Mouse (Mus musculus): Measurements from ENCODE around the gene Tbc1d7.

Gene Tbc1d7

GRCm38 (mm10) chr13:43196000-43196399 is 24.7 kb upstream of the Tbc1d7 start:
- in situ Hi-C loops (cut with MseI, MboI) = loop anchor here in 1 of 2 experiments (10.0 kb wide), 1 partner anchor 129 kb away; no protein-coding TSS in a partner anchor

DNA sequence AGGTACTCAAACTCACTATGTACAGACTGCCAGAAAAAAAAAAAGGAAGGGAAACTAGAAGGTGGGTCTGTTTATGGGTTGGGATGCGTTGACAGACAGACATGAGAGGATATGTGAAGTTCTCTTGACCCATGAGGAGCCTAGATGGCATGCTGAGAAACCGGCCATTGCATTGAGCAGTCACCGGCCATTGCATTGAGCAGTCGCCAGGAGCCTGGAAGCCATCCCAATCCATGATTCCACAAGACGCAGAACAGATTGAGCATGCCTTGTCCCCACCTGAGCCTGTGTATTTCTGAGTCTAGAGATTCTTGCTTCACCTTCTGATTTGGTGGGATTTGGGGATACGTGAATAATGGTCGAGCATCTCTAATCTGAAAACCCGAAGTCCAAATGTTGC is 22.6 kb upstream of the Tbc1d7 start:
- in situ Hi-C loops (cut with MseI, MboI) = loop anchor here in 1 of 2 experiments (10.0 kb wide), 1 partner anchor 131 kb away; no protein-coding TSS in a partner anchor

GRCm38 (mm10) chr13:43193266-43193665 is 22.0 kb upstream of the Tbc1d7 start:
- in situ Hi-C loops (cut with MseI, MboI) = loop anchor here in 1 of 2 experiments (10.0 kb wide), 1 partner anchor 132 kb away; no protein-coding TSS in a partner anchor

DNA sequence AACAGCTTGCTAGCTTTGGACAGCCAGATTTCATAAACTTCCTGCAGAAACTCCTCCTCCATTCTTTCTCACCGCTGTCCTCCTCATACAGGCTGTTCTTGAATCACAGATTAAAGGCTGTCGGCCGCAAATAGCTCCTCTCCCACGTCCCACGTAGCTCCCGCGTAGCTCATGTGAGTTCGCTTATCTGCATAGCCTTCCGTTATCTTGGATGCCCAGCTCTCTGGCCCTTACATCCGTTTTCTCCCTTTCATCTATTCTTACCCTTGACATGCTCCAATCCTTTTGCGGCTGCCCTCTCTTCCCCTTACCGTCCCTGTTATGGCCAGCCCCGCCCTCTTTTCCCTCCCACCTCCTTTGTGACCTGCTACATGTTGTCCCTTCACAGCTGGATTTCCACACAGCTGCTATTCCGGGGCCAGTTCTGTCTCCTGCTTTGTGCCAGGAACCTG is 20.5 kb upstream of the Tbc1d7 start:
- in situ Hi-C loops (cut with MseI, MboI) = loop anchor here in 1 of 2 experiments (10.0 kb wide), 1 partner anchor 133 kb away; no protein-coding TSS in a partner anchor

DNA sequence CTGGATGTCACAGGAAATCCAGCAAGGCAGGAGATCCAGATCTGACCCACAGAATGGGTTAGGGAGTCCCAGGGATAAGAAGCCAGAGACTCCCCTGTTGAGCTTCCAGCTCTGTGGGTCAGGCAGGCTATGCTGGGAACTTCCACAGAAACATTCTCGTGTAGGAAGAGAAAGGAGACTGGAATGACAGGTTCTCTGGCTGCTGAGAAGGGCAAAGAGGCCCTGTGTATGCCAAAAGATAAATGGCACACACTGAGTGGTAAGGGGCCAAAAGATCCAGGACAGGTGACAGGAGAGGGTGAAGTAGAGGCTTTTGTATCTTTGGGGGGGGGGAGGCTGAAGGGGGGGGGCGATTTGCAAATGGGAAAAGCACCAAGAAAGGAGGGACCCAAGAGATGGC is 20.0 kb upstream of the Tbc1d7 start:
- in situ Hi-C loops (cut with MseI, MboI) = loop anchor here in 1 of 2 experiments (10.0 kb wide), 1 partner anchor 134 kb away; no protein-coding TSS in a partner anchor

DNA sequence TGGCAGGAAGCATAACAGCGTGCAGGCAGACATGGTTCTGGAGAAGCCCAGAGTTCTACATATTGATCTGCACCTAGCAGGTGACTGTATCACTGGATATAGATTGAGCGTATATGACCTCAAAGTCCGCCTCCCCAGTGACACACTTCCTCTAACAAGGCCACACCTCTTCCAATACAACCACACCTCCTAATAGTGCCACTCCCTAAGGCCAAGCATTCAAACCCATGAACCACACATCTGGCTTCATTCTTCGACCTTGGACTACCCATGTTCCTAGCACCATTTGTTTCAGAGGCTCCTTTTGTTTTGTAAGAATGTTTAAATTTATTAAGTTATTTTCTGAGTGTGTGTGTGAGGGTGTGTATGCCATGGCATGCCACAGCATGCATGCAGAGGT is 16.4 kb upstream of the Tbc1d7 start:
- in situ Hi-C loops (cut with MseI, MboI) = loop anchor here in 1 of 2 experiments (10.0 kb wide), 1 partner anchor 117 kb away; the partner anchor contains the start of gene Gfod1

- in situ Hi-C loops (cut with MseI, MboI) = loop anchor here in 1 of 2 experiments (10.0 kb wide), 1 partner anchor 121 kb away; the partner anchor contains the start of gene Gfod1
These were observed 12.2 kb upstream of the Tbc1d7 start for GRCm38 (mm10) chr13:43183248-43184055.

- in situ Hi-C loops (cut with MseI, MboI) = loop anchor here in 1 of 2 experiments (10.0 kb wide), 1 partner anchor 122 kb away; the partner anchor contains the start of gene Gfod1
These were observed 11.3 kb upstream of the Tbc1d7 start for GRCm38 (mm10) chr13:43182465-43183201.

DNA sequence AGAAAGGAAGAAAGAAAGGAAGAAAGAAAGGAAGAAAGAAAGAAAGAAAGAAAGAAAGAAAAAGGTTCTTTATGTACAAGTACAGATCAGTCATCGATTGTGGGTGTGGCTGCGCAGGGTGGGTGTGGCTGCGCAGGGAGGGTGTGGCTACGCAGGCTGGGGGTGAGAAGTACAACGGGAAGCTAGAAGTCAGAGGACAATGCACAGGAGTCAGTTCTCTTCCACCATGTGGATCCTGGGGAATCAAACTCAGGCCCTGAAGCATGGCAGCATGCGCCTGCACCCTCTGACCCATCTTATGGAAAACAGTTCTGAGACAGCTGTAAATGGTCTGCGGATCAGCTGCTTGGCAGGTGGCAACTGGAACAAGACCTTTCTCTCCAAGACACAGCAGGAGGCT is 9.8 kb upstream of the Tbc1d7 start:
- in situ Hi-C loops (cut with MseI, MboI) = loop anchor here in 1 of 2 experiments (10.0 kb wide), 1 partner anchor 124 kb away; the partner anchor contains the start of gene Gfod1

DNA sequence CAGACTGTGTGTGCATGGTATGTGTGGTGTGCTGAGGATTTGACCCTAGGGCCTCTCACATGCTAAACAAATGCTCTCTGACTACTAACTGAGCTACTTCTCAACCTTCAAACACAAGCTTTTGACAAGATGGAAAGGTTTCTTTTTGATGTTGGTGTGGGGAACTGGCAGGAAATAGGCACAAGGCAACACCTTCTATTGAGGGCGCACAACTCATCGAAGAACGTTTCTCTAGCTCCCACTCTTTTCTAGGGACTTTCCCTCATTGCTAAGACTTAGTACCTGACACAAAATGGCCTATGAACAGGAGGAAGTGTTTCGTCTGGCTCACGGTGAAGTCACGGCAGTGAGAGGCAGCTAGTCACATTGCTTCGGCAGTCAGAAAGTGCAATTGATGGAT is 6.0 kb upstream of the Tbc1d7 start:
- in situ Hi-C loops (cut with MseI, MboI) = loop anchor here in 1 of 2 experiments (10.0 kb wide), 1 partner anchor 147 kb away; no protein-coding TSS in a partner anchor

DNA sequence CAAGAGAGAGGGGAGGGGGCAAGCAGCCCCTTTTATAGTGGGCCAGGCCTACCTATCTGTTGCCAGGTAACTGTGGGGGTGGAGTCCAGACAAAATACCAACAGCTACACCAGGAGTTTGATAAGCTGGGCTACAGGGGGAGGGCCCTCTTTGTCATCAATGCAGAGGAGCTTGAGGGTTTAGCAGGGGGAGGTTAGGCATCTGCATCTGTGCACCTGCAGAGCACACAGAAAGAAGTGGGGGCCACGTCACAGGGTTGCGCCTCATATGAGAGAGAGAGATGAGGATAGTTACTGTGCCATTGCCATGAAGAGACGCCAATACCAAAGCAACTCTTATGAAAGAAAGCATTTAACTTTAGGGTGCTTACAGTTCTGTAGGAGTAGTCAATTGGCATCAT is 5.4 kb upstream of the Tbc1d7 start:
- in situ Hi-C loops (cut with MseI, MboI) = loop anchor here in 1 of 2 experiments (10.0 kb wide), 1 partner anchor 148 kb away; no protein-coding TSS in a partner anchor

DNA sequence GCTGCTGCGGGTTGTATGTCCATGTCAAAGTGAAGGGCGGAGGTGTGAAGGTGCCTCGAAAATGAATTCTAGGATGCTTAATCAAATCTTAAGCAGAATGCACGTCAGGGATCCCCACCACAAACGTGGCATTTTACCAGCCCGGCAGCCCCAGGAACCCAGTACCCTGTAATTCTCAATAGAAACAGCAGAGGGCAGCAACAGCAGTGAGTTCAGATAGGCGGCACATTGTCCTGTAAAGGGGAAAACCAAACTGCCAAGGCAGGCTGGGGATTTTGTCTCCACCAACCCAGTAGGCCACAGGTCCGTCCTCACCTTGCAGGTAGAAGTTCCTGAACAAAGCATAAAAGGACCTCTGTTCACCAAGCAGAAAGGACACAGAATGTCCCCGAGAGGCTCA is 2.0 kb upstream of the Tbc1d7 start:
- in situ Hi-C loops (cut with MseI, MboI) = loop anchor here in 1 of 2 experiments (10.0 kb wide), 1 partner anchor 152 kb away; no protein-coding TSS in a partner anchor

- in situ Hi-C loops (cut with MseI, MboI) = loop anchor here in 1 of 2 experiments (10.0 kb wide), 1 partner anchor 153 kb away; no protein-coding TSS in a partner anchor
These were observed 874 bp upstream of the Tbc1d7 start for GRCm38 (mm10) chr13:43172036-43172713.

DNA sequence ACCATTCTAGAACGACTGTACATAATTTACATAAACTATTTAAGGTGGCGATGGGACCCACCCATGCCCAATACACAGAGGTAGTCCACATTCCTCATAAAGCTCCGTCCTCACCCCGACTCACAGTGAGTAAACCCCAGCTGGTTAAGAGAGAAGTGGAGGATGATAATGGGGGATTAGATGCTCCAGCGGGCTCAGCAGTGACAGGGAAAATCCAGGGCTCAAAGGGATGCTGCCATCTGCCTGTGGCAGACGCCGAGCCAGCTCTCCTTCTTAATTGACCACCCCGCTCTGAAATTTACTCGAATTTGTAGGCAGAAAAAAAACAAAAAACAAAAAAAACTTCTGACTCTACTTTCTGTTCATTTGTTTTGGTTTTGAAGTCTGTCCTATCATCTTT is 3.6 kb downstream of the Tbc1d7 start:
- in situ Hi-C loops (cut with MseI, MboI) = no loop called here

DNA sequence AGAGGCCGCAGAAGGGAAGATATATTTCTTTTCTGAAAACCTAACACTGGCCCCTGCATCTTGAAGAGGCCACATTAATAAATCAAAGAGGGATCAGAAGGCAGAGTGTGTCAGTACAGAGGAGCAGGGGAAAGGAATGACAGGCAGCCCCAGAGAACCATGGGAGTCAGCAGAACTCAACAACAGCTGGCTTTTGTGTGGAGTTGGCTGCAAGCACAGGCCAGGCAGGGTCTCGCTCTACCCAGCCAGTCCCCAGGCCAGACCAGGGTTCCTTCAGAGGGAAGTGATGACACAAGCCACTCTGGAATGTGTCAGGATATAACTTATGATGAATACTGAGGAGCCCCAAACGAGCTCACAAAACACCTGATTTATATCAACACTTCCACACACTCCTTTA is 11.9 kb downstream of the Tbc1d7 start:
- in situ Hi-C loops (cut with MseI, MboI) = no loop called here

DNA sequence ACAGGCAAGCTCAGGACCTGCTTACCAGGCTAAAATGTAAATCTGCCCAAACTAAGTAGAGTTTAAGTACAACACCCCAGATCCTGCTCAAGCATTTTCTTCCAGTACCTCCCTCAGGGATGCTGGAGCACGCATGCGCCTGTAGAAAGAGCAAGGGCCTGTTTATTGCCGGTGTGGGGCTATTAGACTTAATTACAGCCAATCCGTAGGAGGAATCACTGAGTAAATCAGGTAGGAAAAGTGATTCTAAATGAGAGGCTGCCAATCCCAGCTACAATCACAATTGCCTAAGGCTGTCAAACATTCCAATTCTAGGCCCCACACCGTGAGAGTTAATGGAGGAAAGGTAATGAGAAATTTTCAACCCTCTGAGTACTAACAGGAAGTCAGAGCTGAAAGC is 13.0 kb downstream of the Tbc1d7 start:
- in situ Hi-C loops (cut with MseI, MboI) = no loop called here

GRCm38 (mm10) chr13:43157370-43157769 is 13.9 kb downstream of the Tbc1d7 start:
- in situ Hi-C loops (cut with MseI, MboI) = no loop called here

DNA sequence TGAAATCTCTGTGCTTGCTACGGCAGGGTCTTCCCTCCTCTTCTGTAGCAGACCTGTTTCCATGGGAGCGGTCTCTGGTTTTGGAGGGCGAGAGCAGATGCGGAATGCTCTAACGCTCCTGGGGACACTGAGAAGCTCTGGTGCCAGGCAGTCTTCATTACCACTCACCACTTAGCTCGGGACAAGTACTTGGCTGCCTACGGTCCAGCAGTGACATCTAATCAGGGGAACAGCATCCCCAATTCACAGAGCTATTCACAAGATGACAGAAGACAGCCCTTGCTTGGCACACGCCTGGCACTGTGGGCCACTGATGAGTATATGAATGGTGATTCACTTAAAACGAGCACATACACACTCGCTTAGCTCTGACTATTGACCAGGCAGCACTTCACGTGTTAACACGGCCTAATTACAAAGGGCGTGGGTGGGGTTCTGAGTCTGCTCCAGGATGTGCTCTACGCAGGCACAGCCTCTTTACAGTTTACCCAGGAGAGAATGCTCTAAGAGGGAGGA is 19.2 kb downstream of the Tbc1d7 start:
- in situ Hi-C loops (cut with MseI, MboI) = no loop called here

DNA sequence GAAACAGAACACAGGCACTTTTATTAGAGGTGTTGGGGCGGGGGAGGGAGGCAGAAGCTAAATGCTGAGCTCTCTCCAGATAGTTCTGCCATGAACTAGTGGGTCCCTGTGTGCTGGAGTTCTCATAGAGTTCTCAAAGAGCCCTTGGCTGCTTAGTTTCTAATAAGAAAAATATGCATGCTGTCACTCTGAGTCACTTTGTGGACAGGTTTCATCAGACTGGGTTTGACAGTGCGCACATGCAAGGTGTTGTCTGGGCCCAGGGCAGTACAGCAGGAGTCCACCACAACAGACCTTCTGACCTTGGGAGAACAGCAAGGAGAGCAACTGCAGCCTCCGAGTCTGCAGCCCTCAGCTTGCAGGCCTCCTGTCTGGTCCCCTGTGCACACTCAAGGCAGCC is 21.6 kb downstream of the Tbc1d7 start:
- in situ Hi-C loops (cut with MseI, MboI) = no loop called here

DNA sequence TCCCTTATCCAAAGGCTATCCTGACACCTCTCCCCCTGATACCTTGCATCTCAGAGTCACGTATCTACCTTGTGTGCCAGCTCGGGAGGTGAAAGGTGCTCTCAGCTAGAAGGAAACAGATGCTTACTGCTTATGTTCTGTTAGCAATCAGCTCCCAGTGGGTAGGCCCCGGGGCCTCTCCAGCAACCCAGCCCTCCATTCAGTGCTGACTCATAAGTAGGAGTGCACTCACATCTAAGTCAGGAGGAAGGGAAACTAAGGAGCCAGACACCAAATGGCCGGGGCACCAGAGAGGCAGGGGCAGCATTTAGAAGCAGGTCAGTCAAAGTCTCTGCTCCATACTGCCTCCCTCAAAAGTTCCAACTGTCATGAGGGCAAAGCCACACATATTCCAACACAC is 22.6 kb downstream of the Tbc1d7 start:
- in situ Hi-C loops (cut with MseI, MboI) = no loop called here

All from mouse trophoblast stem cell (cell line).